Mouse (Mus musculus): ENCODE measurements around the gene Tmprss11f. TPM values are rescaled to one million over a fixed set of nuclear protein-coding genes. Genes with fewer than 3 reads are reported as not detected.

The Tmprss11f gene
- total RNA-seq, 2 experiments from 2014 or later: not detected

Other genes with a start within 250 kb of the Tmprss11f start
- gene Tmprss11a, start 163.4 kb downstream of the Tmprss11f start, total RNA-seq (2021): not detected
- not detected for gene Tmprss11g, start 113.8 kb downstream of the Tmprss11f start, total RNA-seq (2021)
- gene Tmprss11b, start 43.9 kb upstream of the Tmprss11f start, total RNA-seq (2021): not detected
- not detected for gene Tmprss11e, start 113.4 kb upstream of the Tmprss11f start, total RNA-seq (2021)
- gene Ythdc1, start 171.8 kb upstream of the Tmprss11f start, total RNA-seq (2021): 10 to 100 TPM; 58.3 to 72.1 TPM